ENCODE assay signal across 10 mouse cellular contexts in the genomic region with DNA sequence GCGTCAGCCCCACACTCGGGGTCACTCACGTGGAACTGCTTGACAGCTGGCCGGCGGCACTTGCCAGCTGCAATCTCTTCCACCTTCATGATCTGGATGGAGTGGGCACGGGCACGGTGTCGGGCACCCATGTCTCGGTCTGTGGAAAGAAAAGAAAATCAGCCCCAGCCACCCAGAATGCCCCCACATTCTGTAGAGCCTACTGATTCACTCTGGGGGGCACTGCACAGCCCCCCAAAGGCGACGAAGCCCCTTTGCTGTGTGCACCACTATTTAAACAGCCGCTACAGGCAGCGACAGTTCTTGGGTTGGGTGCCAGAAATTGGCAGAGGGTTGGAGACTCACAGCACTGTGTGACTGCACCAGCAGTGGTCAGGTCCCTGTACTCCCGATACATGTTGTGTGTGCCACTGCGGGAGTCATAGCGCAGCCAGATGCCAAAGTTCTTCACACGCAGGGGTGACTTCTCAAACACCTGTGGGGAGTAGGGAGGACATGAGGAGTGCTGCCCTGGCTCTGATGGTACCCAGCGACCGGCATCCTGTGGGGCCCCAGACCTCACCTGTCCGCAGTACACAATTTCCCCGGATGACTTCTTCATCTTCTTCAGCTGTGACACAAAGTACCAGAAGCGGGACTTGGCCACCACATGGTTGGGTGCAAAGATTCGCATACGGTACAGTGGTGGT. TPM values are rescaled to one million over a fixed set of nuclear protein-coding genes. Genes with fewer than 3 reads are reported as not detected.
DNase-seq lines count a peak whose midpoint lies in the region; ATAC-seq and TF ChIP-seq lines count a peak whose summit lies in the region.
"Not testable (repeated sequence)": the region's sequence is repeated elsewhere in the genome, so short reads cannot be mapped to it uniquely, and the experiment has no call there.
"Had no signal": no experiment of that assay in that cellular context is flagged by ENCODE, and none has a peak within 500 bp of the region (broad histone marks: within the 10 kb centered on the region; RNA-seq: fewer than 3 reads in every experiment).

No protein-coding gene starts in this region.

- peak overlapping the region; percentile 91 for H3K4me3 ChIP-seq in E14TG2a.4 (replicated peaks; ENCODE audit: low read length)
- H3K4me3 ChIP-seq in embryonic facial prominence, embryonic 13.5 days, result peak overlapping the region; percentile 86
- H3K4me3 ChIP-seq in forebrain, postnatal 0 days (ENCODE audit: low read depth, low read length), result peak overlapping the region; percentile 89; the same call in 1 of the 2 replicates
- peak overlapping the region; percentile 66 for H3K4me3 ChIP-seq in hindbrain, embryonic 11.5 days (ENCODE audit: low read depth, low read length)
- H3K4me3 ChIP-seq in kidney, embryonic 15.5 days (replicated peaks), result peak overlapping the region; percentile 65
- peak overlapping the region; percentile 84 for H3K4me3 ChIP-seq in liver, embryonic 13.5 days (replicated peaks)
- peak overlapping the region; percentile 88 for H3K4me3 ChIP-seq in midbrain, embryonic 11.5 days (ENCODE audit: low read depth, low read length)
- H3K4me3 ChIP-seq in neural tube, embryonic 15.5 days (replicated peaks), result peak overlapping the region; percentile 95

- peaks cover 56% of the 10 kb centered on the region for H3K4me1 ChIP-seq in E14TG2a.4 (replicated peaks; ENCODE audit: low read depth, low read length)
- peaks cover 39% of the 10 kb centered on the region for H3K4me1 ChIP-seq in embryonic facial prominence, embryonic 13.5 days
- H3K4me1 ChIP-seq in forebrain, postnatal 0 days (ENCODE audit: insufficient read depth), result not testable (repeated sequence)
- peaks cover 13% of the 10 kb centered on the region; the same call in 1 of the 2 replicates for H3K4me1 ChIP-seq in hindbrain, embryonic 11.5 days (replicated peaks; ENCODE audit: control insufficient read depth, insufficient read depth, low read length)
- H3K4me1 ChIP-seq in kidney, embryonic 15.5 days, result peaks cover 48% of the 10 kb centered on the region
- peaks cover 60% of the 10 kb centered on the region for H3K4me1 ChIP-seq in liver, embryonic 13.5 days (replicated peaks)
- H3K4me1 ChIP-seq in midbrain, embryonic 11.5 days (ENCODE audit: control insufficient read depth, insufficient read depth, low read length), result peaks cover 13% of the 10 kb centered on the region
- H3K4me1 ChIP-seq in neural tube, embryonic 15.5 days, result peaks cover 31% of the 10 kb centered on the region

- 80% methylated on average over 24 of the region's 24 CpGs for WGBS in embryonic facial prominence, embryonic 13.5 days
- 83% methylated on average over 23 of the region's 24 CpGs for WGBS in forebrain, postnatal 0 days
- 86% methylated on average over 21 of the region's 24 CpGs for WGBS in hindbrain, embryonic 11.5 days
- 62% methylated on average over 24 of the region's 24 CpGs for WGBS in kidney, embryonic 15.5 days
- 72% methylated on average over 24 of the region's 24 CpGs for WGBS in liver, embryonic 13.5 days (ENCODE audit: insufficient replicate concordance)
- 80% methylated on average over 22 of the region's 24 CpGs for WGBS in midbrain, embryonic 11.5 days
- WGBS in neural tube, embryonic 15.5 days, result 83% methylated on average over 24 of the region's 24 CpGs

- H3K4me2 ChIP-seq in embryonic facial prominence, embryonic 13.5 days, result peak overlapping the region; percentile 81
- H3K4me2 ChIP-seq in forebrain, postnatal 0 days (ENCODE audit: low read depth), result peak overlapping the region; percentile 90
- H3K4me2 ChIP-seq in hindbrain, embryonic 11.5 days (replicated peaks; ENCODE audit: low read depth, low read length), result peak overlapping the region; percentile 85
- H3K4me2 ChIP-seq in kidney, embryonic 15.5 days, result peak overlapping the region; percentile 92
- H3K4me2 ChIP-seq in liver, embryonic 13.5 days, result peak overlapping the region; percentile 96
- peak overlapping the region; percentile 99 for H3K4me2 ChIP-seq in midbrain, embryonic 11.5 days
- H3K4me2 ChIP-seq in neural tube, embryonic 15.5 days, result peak overlapping the region; percentile 89

- not testable (repeated sequence) for H3K9me3 ChIP-seq in E14TG2a.4 (ENCODE audit: low read length); embryonic facial prominence, embryonic 13.5 days; forebrain, postnatal 0 days (ENCODE audit: low read length); hindbrain, embryonic 11.5 days (ENCODE audit: control insufficient read depth, low read length); kidney, embryonic 15.5 days (replicated peaks); liver, embryonic 13.5 days (replicated peaks); midbrain, embryonic 11.5 days (ENCODE audit: control insufficient read depth, low read length); neural tube, embryonic 15.5 days (replicated peaks)

- H3K9ac ChIP-seq in embryonic facial prominence, embryonic 13.5 days, result peak overlapping the region; percentile 95
- H3K9ac ChIP-seq in forebrain, postnatal 0 days, result not testable (repeated sequence)
- H3K9ac ChIP-seq in hindbrain, embryonic 11.5 days (ENCODE audit: low read depth, low read length), result peak overlapping the region; percentile 71
- peak overlapping the region; percentile 79 for H3K9ac ChIP-seq in kidney, embryonic 15.5 days
- peak overlapping the region; percentile 95 for H3K9ac ChIP-seq in liver, embryonic 13.5 days
- peak overlapping the region; percentile 95; the same call in 1 of the 2 replicates for H3K9ac ChIP-seq in midbrain, embryonic 11.5 days (ENCODE audit: low read length)
- peak overlapping the region; percentile 97 for H3K9ac ChIP-seq in neural tube, embryonic 15.5 days (replicated peaks)

- not testable (repeated sequence) for TF ChIP-seq CTCF in E14TG2a.4 (conservative IDR thresholded peaks at IDR 0.05; ENCODE audit: low read length); forebrain, postnatal 0 days (IDR thresholded peaks at IDR 0.05; ENCODE audit: low read depth)

- H3K27ac ChIP-seq in embryonic facial prominence, embryonic 13.5 days; forebrain, postnatal 0 days (ENCODE audit: low read depth, low read length); hindbrain, embryonic 11.5 days (ENCODE audit: low read depth, low read length); kidney, embryonic 15.5 days; midbrain, embryonic 11.5 days (ENCODE audit: low read depth, low read length); neural tube, embryonic 15.5 days (replicated peaks): not testable (repeated sequence)
- peak overlapping the region; percentile 83 for H3K27ac ChIP-seq in liver, embryonic 13.5 days

- peaks cover 32% of the 10 kb centered on the region for H3K36me3 ChIP-seq in E14TG2a.4 (ENCODE audit: insufficient read depth, low read length)
- peaks cover 28% of the 10 kb centered on the region for H3K36me3 ChIP-seq in embryonic facial prominence, embryonic 13.5 days
- peaks cover 27% of the 10 kb centered on the region for H3K36me3 ChIP-seq in forebrain, postnatal 0 days (ENCODE audit: insufficient read depth)
- H3K36me3 ChIP-seq in hindbrain, embryonic 11.5 days (ENCODE audit: control insufficient read depth, insufficient read depth, low read length), result not testable (repeated sequence)
- H3K36me3 ChIP-seq in kidney, embryonic 15.5 days, result peaks cover 31% of the 10 kb centered on the region
- peaks cover 34% of the 10 kb centered on the region for H3K36me3 ChIP-seq in liver, embryonic 13.5 days
- H3K36me3 ChIP-seq in midbrain, embryonic 11.5 days (ENCODE audit: control insufficient read depth, insufficient read depth, low read length), result peaks cover 17% of the 10 kb centered on the region
- H3K36me3 ChIP-seq in neural tube, embryonic 15.5 days, result peaks cover 27% of the 10 kb centered on the region

- not testable (repeated sequence) for DNase-seq in forebrain, postnatal 0 days; hindbrain, embryonic 11.5 days (ENCODE audit: low spot score); liver, embryonic 13.5 days
- DNase-seq in midbrain, embryonic 11.5 days (ENCODE audit: low spot score, missing footprints), result peak; percentile 75

- not testable (repeated sequence) for ATAC-seq in embryonic facial prominence, embryonic 13.5 days (ENCODE audit: insufficient number of reproducible peaks, insufficient read depth, low FRiP score, low TSS enrichment, low read depth); forebrain, postnatal 0 days; hindbrain, embryonic 11.5 days (ENCODE audit: low FRiP score); kidney, embryonic 15.5 days (replicated peaks; ENCODE audit: low FRiP score); liver, embryonic 13.5 days (ENCODE audit: low read depth); midbrain, embryonic 11.5 days (ENCODE audit: low FRiP score); neural tube, embryonic 15.5 days (ENCODE audit: low FRiP score)

- H3K27me3 ChIP-seq in E14TG2a.4 (ENCODE audit: insufficient read depth, low read length), result peaks cover 27% of the 10 kb centered on the region
- H3K27me3 ChIP-seq in embryonic facial prominence, embryonic 13.5 days, result peaks cover 44% of the 10 kb centered on the region
- peaks cover 23% of the 10 kb centered on the region for H3K27me3 ChIP-seq in forebrain, postnatal 0 days (ENCODE audit: insufficient read depth, low read length)
- H3K27me3 ChIP-seq in hindbrain, embryonic 11.5 days (ENCODE audit: control insufficient read depth, insufficient read depth, low read length), result peaks cover 31% of the 10 kb centered on the region
- peaks cover 34% of the 10 kb centered on the region for H3K27me3 ChIP-seq in kidney, embryonic 15.5 days
- H3K27me3 ChIP-seq in liver, embryonic 13.5 days, result peaks cover 37% of the 10 kb centered on the region
- peaks cover 34% of the 10 kb centered on the region for H3K27me3 ChIP-seq in midbrain, embryonic 11.5 days (ENCODE audit: control insufficient read depth, insufficient read depth, low read length)
- peaks cover 44% of the 10 kb centered on the region for H3K27me3 ChIP-seq in neural tube, embryonic 15.5 days (replicated peaks)

RNA-seq across cellular contexts. Expression of a gene that starts 1.5 kb away (rescaled TPM):
- 4,412 and 4,959 TPM in 2 replicates for polyA plus RNA-seq in embryonic facial prominence, embryonic 13.5 days (2015; fragmentation: Nextera tagmentation; extraction: Ambion mirVana)
- 1,945 and 2,194 TPM in 2 replicates for total RNA-seq in forebrain, postnatal 0 days (2014; rRNA removed)
- 2,793 and 3,853 TPM in 2 replicates for polyA plus RNA-seq in forebrain, postnatal 0 days (2015; fragmentation: Nextera tagmentation; extraction: Ambion mirVana)
- 3,048 and 3,182 TPM in 2 replicates for polyA plus RNA-seq in hindbrain, embryonic 11.5 days (2014; fragmentation: Nextera tagmentation; extraction: Ambion mirVana)
- 4,326 and 4,329 TPM in 2 replicates for polyA plus RNA-seq in kidney, embryonic 15.5 days (2015; fragmentation: Nextera tagmentation; extraction: Ambion mirVana)
- 2,606 and 3,100 TPM in 2 replicates for polyA plus RNA-seq in liver, embryonic 13.5 days (2015; fragmentation: Nextera tagmentation; extraction: Ambion mirVana)
- 2,833 and 3,086 TPM in 2 replicates for polyA plus RNA-seq in midbrain, embryonic 11.5 days (2014; fragmentation: Nextera tagmentation; extraction: Ambion mirVana)
- 2,109 and 2,618 TPM in 2 replicates for polyA plus RNA-seq in neural tube, embryonic 15.5 days (2015; fragmentation: Nextera tagmentation; extraction: Ambion mirVana)

RNA-seq across cellular contexts. Expression of a gene that starts 3.2 kb away (rescaled TPM):
- 0.18 and 0.32 TPM in 2 replicates for polyA plus RNA-seq in embryonic facial prominence, embryonic 13.5 days (2015; fragmentation: Nextera tagmentation; extraction: Ambion mirVana)
- total RNA-seq in forebrain, postnatal 0 days (2014; rRNA removed), result 1.5 and 2.2 TPM in 2 replicates
- polyA plus RNA-seq in forebrain, postnatal 0 days (2015; fragmentation: Nextera tagmentation; extraction: Ambion mirVana), result 2.4 and 3.6 TPM in 2 replicates
- 0.47 and 0.71 TPM in 2 replicates for polyA plus RNA-seq in hindbrain, embryonic 11.5 days (2014; fragmentation: Nextera tagmentation; extraction: Ambion mirVana)
- polyA plus RNA-seq in kidney, embryonic 15.5 days (2015; fragmentation: Nextera tagmentation; extraction: Ambion mirVana), result 0.06 and 0.25 TPM in 2 replicates
- polyA plus RNA-seq in liver, embryonic 13.5 days (2015; fragmentation: Nextera tagmentation; extraction: Ambion mirVana), result 0.03 TPM in 2 replicates
- polyA plus RNA-seq in midbrain, embryonic 11.5 days (2014; fragmentation: Nextera tagmentation; extraction: Ambion mirVana), result 0.61 and 0.77 TPM in 2 replicates
- polyA plus RNA-seq in neural tube, embryonic 15.5 days (2015; fragmentation: Nextera tagmentation; extraction: Ambion mirVana), result 3.0 and 3.3 TPM in 2 replicates
- total RNA-seq: gastrocnemius, adult 8-10 months; neutrophil, adult 5-6 weeks had no signal

RNA-seq across cellular contexts. Expression of a gene that starts 10.0 kb away (rescaled TPM):
- 49.8 and 52.6 TPM in 2 replicates for polyA plus RNA-seq in embryonic facial prominence, embryonic 13.5 days (2015; fragmentation: Nextera tagmentation; extraction: Ambion mirVana)
- total RNA-seq in forebrain, postnatal 0 days (2014; rRNA removed), result 57.2 and 68.1 TPM in 2 replicates
- polyA plus RNA-seq in forebrain, postnatal 0 days (2015; fragmentation: Nextera tagmentation; extraction: Ambion mirVana), result 52.7 and 63.9 TPM in 2 replicates
- polyA plus RNA-seq in hindbrain, embryonic 11.5 days (2014; fragmentation: Nextera tagmentation; extraction: Ambion mirVana), result 32.3 and 34.3 TPM in 2 replicates
- polyA plus RNA-seq in kidney, embryonic 15.5 days (2015; fragmentation: Nextera tagmentation; extraction: Ambion mirVana), result 49.7 and 58.9 TPM in 2 replicates
- 17.7 and 19.0 TPM in 2 replicates for polyA plus RNA-seq in liver, embryonic 13.5 days (2015; fragmentation: Nextera tagmentation; extraction: Ambion mirVana)
- 31.2 and 35.4 TPM in 2 replicates for polyA plus RNA-seq in midbrain, embryonic 11.5 days (2014; fragmentation: Nextera tagmentation; extraction: Ambion mirVana)
- 59.5 and 64.6 TPM in 2 replicates for polyA plus RNA-seq in neural tube, embryonic 15.5 days (2015; fragmentation: Nextera tagmentation; extraction: Ambion mirVana)

RNA-seq across cellular contexts. Expression of a gene that starts 22.0 kb away (rescaled TPM):
- 108 and 124 TPM in 2 replicates for polyA plus RNA-seq in embryonic facial prominence, embryonic 13.5 days (2015; fragmentation: Nextera tagmentation; extraction: Ambion mirVana)
- total RNA-seq in forebrain, postnatal 0 days (2014; rRNA removed), result 34.7 and 59.9 TPM in 2 replicates
- 161 and 175 TPM in 2 replicates for polyA plus RNA-seq in forebrain, postnatal 0 days (2015; fragmentation: Nextera tagmentation; extraction: Ambion mirVana)
- 162 and 173 TPM in 2 replicates for polyA plus RNA-seq in hindbrain, embryonic 11.5 days (2014; fragmentation: Nextera tagmentation; extraction: Ambion mirVana)
- 115 and 123 TPM in 2 replicates for polyA plus RNA-seq in kidney, embryonic 15.5 days (2015; fragmentation: Nextera tagmentation; extraction: Ambion mirVana)
- 70.9 and 76.5 TPM in 2 replicates for polyA plus RNA-seq in liver, embryonic 13.5 days (2015; fragmentation: Nextera tagmentation; extraction: Ambion mirVana)
- polyA plus RNA-seq in midbrain, embryonic 11.5 days (2014; fragmentation: Nextera tagmentation; extraction: Ambion mirVana), result 161 and 166 TPM in 2 replicates
- 162 and 163 TPM in 2 replicates for polyA plus RNA-seq in neural tube, embryonic 15.5 days (2015; fragmentation: Nextera tagmentation; extraction: Ambion mirVana)

RNA-seq across cellular contexts. Expression of a gene that starts 32.7 kb away (rescaled TPM):
- polyA plus RNA-seq in embryonic facial prominence, embryonic 13.5 days (2015; fragmentation: Nextera tagmentation; extraction: Ambion mirVana), result 3.2 and 5.3 TPM in 2 replicates
- 20.5 and 31.5 TPM in 2 replicates for total RNA-seq in forebrain, postnatal 0 days (2014; rRNA removed)
- 9.4 and 9.8 TPM in 2 replicates for polyA plus RNA-seq in forebrain, postnatal 0 days (2015; fragmentation: Nextera tagmentation; extraction: Ambion mirVana)
- polyA plus RNA-seq in hindbrain, embryonic 11.5 days (2014; fragmentation: Nextera tagmentation; extraction: Ambion mirVana), result 10.7 and 12.2 TPM in 2 replicates
- 2.6 and 2.9 TPM in 2 replicates for polyA plus RNA-seq in kidney, embryonic 15.5 days (2015; fragmentation: Nextera tagmentation; extraction: Ambion mirVana)
- polyA plus RNA-seq in liver, embryonic 13.5 days (2015; fragmentation: Nextera tagmentation; extraction: Ambion mirVana), result 0.29 and 0.44 TPM in 2 replicates
- polyA plus RNA-seq in midbrain, embryonic 11.5 days (2014; fragmentation: Nextera tagmentation; extraction: Ambion mirVana), result 10.9 and 12.4 TPM in 2 replicates
- polyA plus RNA-seq in neural tube, embryonic 15.5 days (2015; fragmentation: Nextera tagmentation; extraction: Ambion mirVana), result 17.6 and 18.6 TPM in 2 replicates
- total RNA-seq: neutrophil, adult 5-6 weeks had no signal
